Mouse (Mus musculus) T-helper 17 cell (primary cell): ENCODE measurements around the gene Dio1.

Experiments
- in situ Hi-C, 2 experiments: fragments of 300-600 bp; cut with MboI, MseI; formaldehyde crosslinking; loops; 1 replicate in 1 of 2; 2 replicates in 1 of 2; pipeline ENCODE4 v1.15.1; 2025; ENCODE audit warnings: high pct_unique_total_duplicates in 2 of 2

The Dio1 gene

DNA sequence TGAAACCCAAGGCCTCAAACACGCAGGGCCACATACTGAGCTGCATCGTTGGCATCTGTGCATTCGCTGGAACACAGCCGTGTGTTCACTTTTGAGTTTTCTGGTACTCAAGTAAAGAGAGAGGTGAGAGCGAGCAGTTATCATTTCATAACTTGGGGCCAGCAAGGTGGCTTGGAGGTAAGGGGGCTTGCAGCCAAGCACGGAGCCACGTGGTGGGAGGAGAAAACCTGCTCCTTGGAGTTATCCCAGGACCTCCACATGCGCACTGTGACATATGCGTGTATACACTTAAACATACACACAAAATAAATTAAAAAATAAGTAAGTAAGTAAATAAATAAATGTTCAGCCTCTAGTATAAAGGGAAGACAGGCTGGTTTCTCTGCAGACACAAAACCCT, 4.7 kb downstream of the Dio1 start:
- in situ Hi-C loops = no loop called here

DNA sequence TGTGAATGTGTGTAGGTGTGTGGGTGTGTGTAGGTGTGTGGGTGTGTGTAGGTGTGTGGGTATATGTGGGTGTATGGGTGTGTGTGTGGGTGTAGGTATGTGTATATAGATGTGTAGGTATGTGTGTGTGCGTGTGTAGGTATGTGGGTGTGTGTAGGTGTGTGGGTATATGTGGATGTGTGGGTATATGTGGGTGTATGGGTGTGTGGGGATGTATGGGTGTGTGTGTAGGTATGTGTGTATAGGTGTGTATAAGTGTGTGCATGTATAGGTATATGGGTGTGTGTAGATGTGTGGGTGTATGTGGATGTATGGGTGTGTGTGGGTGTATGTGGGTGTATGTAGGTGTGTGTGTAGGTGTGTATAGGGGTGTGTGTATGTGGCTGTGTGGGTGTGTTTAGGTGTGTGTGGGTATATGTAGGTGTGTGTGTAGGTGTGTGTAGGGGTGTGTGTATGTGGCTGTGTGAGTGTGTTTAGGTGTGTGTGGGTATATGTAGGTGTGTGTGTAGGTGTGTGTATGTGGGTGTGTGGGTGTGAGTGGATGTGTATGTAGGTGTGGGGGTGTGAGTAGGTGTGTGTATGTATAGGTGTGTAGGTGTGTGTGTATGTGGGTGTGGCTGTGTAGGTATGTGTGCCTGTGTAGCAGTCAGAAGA, 5.9 kb downstream of the Dio1 start:
- in situ Hi-C loops = no loop called here

DNA sequence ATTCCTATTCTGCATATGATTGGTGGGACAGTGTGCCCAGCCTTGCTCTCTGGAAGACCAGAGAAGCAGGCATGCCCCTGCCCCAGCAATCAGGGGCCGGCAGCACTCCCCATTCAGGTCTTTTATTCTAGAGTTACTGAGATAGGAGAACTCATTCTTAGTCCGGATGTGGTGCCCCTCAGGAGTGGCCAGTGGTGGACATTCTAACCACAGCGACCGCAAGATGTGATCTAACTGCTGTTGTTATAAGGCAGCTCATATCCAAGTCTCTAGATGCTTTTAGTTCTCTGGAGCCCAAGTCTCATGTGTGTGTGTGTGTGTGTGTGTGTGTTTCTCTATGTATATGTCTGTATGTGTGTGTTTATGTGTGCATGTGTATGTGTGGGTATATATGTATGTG, 6.6 kb downstream of the Dio1 start:
- in situ Hi-C loops = no loop called here

GRCm38 (mm10) chr4:107299779-107300340, 7.1 kb downstream of the Dio1 start:
- in situ Hi-C loops = no loop called here

GRCm38 (mm10) chr4:107298071-107298606, 8.8 kb downstream of the Dio1 start:
- in situ Hi-C loops = no loop called here

GRCm38 (mm10) chr4:107292273-107292662, 14.7 kb downstream of the Dio1 start:
- in situ Hi-C loops = no loop called here

DNA sequence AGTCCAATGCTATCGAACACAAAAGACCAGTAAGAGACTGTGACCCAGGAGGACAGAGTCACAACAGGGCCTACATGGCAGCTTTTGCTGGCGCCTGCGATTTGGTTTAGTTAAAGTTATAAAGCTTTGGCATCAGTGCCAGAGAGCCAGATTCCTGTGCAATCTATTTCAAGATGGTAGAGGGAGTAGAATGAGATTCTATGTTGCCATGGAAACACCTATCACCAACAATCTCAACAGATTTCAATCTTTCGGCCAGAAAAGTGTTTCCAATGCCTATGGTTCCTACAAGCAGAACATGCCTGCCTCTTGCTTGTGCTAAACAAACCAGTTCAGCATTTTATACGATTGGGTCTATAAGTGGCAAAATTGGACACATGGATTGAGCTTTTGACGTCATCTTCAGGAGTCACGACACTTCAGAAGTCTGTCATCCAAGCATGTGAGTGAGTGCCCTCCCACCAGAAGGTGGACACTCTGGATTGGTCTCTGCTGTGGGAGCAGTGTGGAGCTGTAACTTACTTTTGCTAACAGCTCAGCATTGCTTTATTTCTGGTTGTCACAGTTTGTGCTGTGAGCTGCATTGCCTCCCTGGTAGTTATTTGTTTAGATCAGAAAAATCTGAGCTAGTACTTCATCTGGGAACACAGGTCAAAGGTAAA, 15.2 kb downstream of the Dio1 start:
- in situ Hi-C loops = no loop called here

DNA sequence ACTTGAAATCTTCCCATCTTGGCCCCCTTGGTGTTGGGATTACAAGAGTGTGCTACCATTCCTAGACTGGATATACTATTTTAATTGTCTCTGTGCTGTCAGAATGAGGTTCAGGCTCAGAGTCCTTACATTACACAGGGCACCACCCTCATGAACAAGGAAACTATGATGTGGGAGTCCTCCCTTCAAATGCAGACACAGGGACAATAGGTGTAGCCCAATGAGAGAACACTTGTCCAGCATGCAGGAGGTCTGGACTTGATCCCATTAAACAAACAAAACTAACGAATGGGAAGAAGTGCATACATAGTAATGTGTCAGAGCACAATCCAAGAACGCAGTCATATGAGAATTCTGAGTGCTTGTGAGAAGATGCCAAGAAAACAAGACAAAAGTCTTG, 19.5 kb downstream of the Dio1 start:
- in situ Hi-C loops = no loop called here

DNA sequence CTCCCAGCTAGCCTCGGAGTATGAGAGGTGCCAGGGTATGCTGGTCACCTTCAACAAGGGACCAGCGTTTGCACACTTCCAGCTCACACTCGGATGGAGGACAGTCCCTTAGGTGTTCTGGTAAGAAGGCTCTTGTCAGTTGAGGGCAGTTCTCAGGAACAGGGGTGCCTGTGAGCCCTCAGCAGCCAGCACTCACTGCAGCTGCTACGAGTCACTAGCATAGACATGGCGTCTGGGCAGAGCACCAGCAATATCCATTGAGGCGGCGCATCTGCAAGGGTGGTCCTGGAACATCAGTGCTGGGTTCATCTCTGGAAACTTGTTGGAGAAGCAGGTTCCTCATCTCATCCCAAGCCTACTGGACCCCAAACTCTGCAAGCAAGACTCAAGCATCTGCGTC, 20.6 kb downstream of the Dio1 start:
- in situ Hi-C loops = no loop called here

GRCm38 (mm10) chr4:107285446-107286200, 21.3 kb downstream of the Dio1 start:
- in situ Hi-C loops = no loop called here

- in situ Hi-C loops = no loop called here
Observed at GRCm38 (mm10) chr4:107280843-107281475, 26.0 kb downstream of the Dio1 start.

- in situ Hi-C loops = no loop called here
Observed at GRCm38 (mm10) chr4:107278188-107278707, 28.7 kb downstream of the Dio1 start.

GRCm38 (mm10) chr4:107274511-107274910, 32.5 kb downstream of the Dio1 start:
- in situ Hi-C loops = no loop called here

DNA sequence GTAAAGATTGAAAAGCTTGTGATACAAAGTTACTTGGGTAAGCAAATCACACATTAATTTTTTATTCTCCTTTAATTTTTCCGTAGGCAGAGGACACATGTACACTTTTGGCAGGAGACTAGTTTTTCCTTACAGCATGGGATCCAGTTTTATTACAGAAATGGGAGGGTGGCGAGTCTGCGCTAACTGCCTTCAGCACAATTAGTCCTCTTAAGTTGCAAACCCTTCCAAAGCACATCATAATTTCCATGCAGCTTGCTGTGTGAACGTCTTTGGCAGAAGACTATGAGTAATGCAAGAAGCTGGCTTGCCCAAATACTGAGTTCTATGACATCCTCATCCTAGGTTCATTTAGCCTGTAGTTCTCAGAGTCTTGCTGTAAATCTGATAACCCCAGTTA, 33.3 kb downstream of the Dio1 start:
- in situ Hi-C loops = no loop called here

GRCm38 (mm10) chr4:107260001-107260400, 47.0 kb downstream of the Dio1 start:
- in situ Hi-C loops = no loop called here

DNA sequence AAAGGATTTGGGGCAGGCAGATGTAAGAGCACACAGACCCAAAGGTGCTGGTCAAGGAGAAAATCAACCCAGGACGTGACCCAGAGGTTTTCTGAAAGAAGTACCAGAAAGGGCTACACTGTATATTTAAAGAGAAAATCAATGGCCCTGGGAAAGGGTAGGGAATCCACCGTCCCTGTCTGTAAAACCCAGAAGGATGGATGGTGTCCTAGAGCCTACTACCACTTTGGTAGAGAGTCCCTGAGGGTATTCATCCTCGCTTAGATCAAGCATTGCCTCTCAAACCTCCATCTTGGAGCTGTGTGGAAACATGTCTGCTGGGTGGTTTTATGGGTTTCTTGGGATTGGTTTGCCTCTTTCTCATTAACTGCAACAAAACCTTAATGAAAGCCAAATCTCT, 52.6 kb downstream of the Dio1 start:
- in situ Hi-C loops = no loop called here

- in situ Hi-C loops = no loop called here
Observed at GRCm38 (mm10) chr4:107253125-107254091, 53.6 kb downstream of the Dio1 start, which contains the start of the genes Lrrc42 and Hspb11. Gene Lrrc42 (minus strand): TSS chr4:107253532. Gene Hspb11 (plus strand): TSS chr4:107253593.

DNA sequence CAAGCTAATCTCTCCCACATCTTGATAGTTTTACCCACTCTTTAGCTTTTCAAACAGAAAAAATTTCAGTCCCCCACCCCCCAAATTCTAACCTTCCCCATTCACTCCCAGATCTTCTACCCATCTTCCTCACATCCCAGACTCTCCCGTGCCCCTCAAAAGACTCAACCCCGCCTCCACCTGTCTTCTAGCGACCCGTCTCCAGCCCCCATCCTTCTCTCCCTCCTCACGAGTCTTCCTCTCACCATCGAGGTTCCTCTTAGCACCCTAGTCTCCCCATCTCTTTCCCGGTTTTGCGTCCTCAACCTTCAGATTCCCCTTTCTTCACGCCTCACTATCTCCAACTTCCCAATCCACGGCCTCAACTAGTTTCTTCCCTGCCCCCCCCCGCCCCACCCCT, 54.4 kb downstream of the Dio1 start:
- in situ Hi-C loops = no loop called here

GRCm38 (mm10) chr4:107250494-107250893, 56.5 kb downstream of the Dio1 start:
- in situ Hi-C loops = no loop called here

- in situ Hi-C loops = no loop called here
Observed at GRCm38 (mm10) chr4:107249471-107249870, 57.5 kb downstream of the Dio1 start.
